Mouse (Mus musculus) telencephalon, adult 2 months (tissue): ENCODE measurements around the gene Necab2.

Experiments used
- DNase-seq: peaks from one replicate; pipeline ENCODE4 v3.0.0-alpha.2; 2011; ENCODE audit warnings: low read depth, low spot score

The Necab2 gene

DNA sequence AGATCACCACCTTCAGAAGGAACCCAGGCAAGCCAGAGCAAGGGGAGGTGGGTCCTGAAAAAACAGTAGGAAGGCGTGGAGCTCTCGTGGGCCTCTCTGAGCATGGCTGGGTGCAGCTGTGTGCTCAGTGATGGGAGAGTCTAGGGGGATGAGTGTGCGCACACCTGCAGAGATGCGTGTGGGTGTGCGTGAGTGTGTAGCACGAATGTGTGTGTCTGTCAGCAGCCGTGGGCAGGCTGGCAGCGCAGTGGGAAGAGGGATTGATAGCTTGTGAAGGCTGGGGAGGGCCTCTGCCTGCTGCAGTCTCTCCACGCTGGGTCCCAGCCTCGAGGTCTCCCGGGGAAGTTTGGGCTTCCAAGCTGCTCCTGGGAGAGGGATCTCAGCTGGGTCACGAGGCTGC is 3.1 kb downstream of the Necab2 start:
- peak; percentile 67 for DNase-seq

DNA sequence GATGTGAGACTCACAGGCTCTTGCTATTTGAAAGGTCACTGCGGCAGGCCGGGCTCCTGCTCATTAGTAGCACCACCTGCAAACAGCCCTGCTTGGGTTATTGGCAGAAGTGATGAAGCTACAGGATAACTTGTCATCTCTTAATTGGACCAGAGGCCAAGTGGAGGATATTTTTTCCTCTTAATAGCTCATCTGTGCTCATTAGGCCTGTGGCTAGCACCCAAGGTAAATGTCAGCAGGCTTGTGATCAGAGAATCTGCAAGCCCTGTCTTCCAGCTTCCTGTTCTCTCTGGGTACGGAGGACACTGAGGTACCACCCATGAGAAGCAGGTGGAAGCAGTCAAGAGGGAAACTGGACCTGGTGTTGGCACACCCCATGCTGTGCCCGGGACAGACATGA is 4.6 kb downstream of the Necab2 start:
- DNase-seq: no peak

- no peak for DNase-seq
Observed at GRCm38 (mm10) chr8:119452919-119453318, 6.4 kb downstream of the Necab2 start.

- DNase-seq: no peak
Observed at GRCm38 (mm10) chr8:119456045-119456444, 9.5 kb downstream of the Necab2 start.

DNA sequence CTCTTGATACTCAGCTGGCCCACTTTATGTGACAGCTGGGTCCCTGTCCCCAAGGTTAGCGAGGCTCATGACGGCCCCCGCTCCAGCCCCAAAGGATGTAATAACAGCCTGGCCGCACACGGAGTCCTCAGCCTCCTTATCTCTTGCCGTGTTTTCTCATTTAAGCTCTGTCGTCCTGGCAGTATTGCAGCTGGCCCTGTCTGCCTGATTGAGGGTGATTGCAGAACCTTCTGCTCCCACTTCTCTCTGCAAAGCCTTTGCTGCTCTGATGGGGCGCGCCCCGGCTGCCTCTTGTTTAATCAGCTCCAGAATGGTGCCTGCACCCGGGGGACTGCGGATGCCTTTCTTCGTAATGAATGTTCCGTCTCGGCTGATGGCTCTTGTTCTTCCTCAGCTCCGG is 13.2 kb downstream of the Necab2 start:
- no peak for DNase-seq

DNA sequence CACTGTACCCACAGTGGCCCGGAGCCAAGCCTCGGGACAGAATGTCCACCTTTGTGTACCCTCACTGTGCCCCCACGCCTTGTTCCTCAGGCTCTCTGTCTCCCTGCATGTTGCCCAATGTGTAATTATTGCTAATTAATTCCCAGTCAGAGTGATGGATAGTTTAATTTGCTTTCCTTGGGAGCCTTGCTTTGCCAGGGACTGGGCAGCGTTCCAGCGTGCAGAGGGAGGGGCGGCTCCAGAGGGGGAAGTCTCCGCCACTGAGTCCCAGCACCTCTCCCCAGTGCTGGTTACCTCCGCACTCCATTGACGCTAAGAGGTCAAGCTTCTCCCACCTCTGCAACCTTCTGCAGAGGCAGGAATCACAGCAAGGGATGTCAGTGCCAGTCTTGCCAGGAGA is 14.8 kb downstream of the Necab2 start:
- no peak for DNase-seq

DNA sequence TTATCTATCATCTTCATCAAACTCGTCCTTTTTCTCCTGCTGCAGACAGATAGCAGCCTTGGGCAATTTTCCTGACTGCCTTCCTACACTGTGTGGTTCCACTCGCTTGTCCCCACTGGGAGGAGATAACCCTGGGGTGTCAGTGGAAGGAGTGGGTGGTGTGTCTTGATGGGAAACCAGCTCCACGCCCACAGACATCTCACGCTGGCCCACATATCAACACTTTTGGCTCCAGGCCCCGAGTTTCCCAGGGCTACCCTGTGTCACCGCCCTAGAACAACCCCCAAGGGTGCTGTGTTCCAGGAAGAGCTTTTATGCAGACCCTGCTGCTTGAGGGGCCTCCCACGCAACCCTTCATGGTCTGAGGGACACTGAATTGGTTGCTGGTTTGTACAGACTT is 17.2 kb downstream of the Necab2 start:
- no peak for DNase-seq

- peak; percentile 67 for DNase-seq
Observed at GRCm38 (mm10) chr8:119466105-119466504, 19.6 kb downstream of the Necab2 start.

- DNase-seq: no peak
Observed at GRCm38 (mm10) chr8:119466794-119467193, 20.3 kb downstream of the Necab2 start.

DNA sequence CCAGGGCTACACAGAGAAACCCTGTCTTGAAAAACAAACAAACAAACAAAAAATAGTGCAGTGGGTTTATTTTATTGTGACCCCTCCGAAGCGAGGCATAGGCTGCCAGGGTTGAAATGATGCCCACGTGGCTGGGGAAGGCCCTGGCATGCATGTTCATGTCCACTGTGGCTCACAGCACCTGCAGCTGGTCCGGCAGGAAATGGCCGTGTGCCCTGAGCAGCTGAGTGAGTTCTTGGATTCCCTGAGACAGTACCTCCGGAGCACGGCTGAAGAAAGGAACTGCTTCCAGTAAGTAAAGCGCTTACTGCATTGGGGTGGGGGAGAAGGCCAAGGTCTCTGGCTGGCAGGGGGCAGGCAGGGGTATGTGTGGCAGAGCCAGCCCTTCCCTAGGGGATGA is 21.6 kb downstream of the Necab2 start:
- DNase-seq: no peak

- no peak for DNase-seq
Observed at GRCm38 (mm10) chr8:119478684-119479083, 32.2 kb downstream of the Necab2 start.

- no peak for DNase-seq
Observed at GRCm38 (mm10) chr8:119484145-119484896, 37.8 kb downstream of the Necab2 start.

DNA sequence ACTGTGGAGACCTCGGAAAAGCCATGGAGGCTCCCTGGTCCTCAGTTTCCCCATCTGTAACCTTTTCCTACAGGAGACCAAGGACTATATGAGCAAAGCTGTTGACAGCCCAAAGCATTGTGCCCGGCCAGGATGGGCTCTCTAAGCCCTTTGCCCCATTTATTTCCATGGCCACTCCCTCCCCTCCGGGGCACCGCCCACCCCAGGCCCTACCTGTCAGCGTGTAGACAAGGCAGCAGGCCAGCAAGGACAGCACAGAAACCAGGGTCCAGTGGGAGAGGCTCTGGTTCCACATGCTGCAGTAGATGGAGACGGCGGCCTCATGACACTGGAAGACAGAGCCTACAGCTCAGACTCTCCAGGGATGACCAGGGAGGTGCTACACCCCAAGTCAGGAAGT is 40.6 kb downstream of the Necab2 start:
- DNase-seq: no peak

- no peak for DNase-seq
Observed at GRCm38 (mm10) chr8:119496848-119497247, 50.3 kb downstream of the Necab2 start.

DNA sequence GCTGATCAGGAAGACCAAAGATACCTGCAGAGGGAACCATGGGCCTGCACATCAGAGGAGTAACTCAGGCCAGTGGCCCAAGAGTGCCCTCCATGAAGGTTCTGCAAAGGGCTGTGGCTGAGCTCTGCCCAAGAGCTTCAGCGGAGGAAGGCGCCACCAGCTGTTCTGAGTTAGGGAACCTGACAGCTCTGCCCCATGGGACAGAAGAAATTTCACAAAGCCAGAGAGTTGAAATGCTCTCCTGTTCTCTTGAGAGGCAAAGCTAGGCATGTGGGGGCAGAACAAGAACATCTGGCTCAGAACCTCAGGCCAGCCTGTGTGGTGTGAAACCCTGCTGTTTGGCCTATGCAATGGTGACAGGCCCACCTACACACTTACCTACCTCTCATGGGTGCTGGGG is 53.3 kb downstream of the Necab2 start:
- DNase-seq: no peak

GRCm38 (mm10) chr8:119501598-119501997 is 55.1 kb downstream of the Necab2 start, which contains the start of gene Slc38a8:
Gene Slc38a8 (minus strand): TSS chr8:119501698.
- DNase-seq: no peak

DNA sequence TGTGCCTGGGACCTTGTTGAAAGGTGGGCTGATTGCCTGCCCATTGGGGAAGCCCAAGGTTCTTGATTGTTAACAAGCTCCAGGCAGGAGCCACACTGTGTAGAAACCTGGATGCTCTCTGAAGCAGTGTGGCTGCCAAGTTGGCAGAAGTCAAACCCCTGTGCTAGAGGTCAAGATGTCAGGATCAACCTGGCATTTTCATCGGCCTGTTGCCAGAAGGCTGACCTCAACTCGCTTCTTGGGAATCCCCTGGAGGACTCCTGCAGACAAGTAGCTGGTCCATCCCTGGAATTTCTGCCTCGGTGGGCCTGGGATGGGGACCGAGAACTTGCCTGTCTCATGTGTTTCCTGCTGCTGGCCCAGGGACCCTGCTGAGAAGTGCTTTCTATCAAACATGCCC is 55.6 kb downstream of the Necab2 start:
- no peak for DNase-seq

- no peak for DNase-seq
Observed at GRCm38 (mm10) chr8:119503191-119503767, 56.8 kb downstream of the Necab2 start.

- DNase-seq: no peak
Observed at GRCm38 (mm10) chr8:119505488-119505887, 59.0 kb downstream of the Necab2 start.

DNA sequence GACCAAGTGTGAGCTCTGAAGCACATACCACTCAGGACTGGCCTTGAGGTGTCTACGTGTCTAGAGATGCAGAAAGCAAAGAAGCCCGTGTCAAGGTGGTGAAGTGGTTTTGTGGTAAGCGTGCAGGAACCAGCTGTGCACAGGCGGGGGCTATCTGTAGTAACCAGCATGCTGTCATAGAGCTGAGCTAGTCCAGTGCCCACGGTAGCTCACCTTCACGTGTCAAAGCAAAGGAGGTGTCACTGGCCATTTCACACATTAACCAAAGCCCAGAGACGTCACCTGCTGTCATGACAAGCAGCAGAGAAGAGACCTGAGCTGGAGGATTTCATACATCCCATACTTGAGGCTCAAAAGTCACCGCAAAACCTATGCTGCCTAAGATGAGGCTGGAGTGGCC is 59.6 kb downstream of the Necab2 start:
- DNase-seq: no peak

- DNase-seq: no peak
Observed at GRCm38 (mm10) chr8:119510471-119510870, 64.0 kb downstream of the Necab2 start.

GRCm38 (mm10) chr8:119511722-119512121 is 65.2 kb downstream of the Necab2 start:
- no peak for DNase-seq

GRCm38 (mm10) chr8:119513405-119513804 is 66.9 kb downstream of the Necab2 start:
- no peak for DNase-seq
